Mouse (Mus musculus): ENCODE data around the gene Eng. TPM values are rescaled to one million over a fixed set of nuclear protein-coding genes. Genes with fewer than 3 reads are reported as not detected.

The Eng gene
- polyA plus RNA-seq, 1 experiment = 11.3 TPM

GRCm38 (mm10) chr2:32625873-32626694 is 20.3 kb upstream of the Eng start:
- H3K4me1 ChIP-seq (ENCODE audit: control insufficient read depth, insufficient read depth, low read length) = peaks cover 1% of the 10 kb centered on the region; the same call in 1 of the 2 replicates
- H3K4me3 ChIP-seq (replicated peaks; ENCODE audit: control insufficient read depth, low read depth, low read length) = no peak overlapping the region
- no peak for TF ChIP-seq CTCF (IDR thresholded peaks at IDR 0.05; ENCODE audit: control insufficient read depth, insufficient read depth, low read length)
- no peak for TF ChIP-seq POLR2A (IDR thresholded peaks at IDR 0.05; ENCODE audit: borderline replicate concordance, control insufficient read depth, low read depth, low read length)
- 57% methylated on average over 5 of the region's 5 CpGs for WGBS
- no peak overlapping the region for H3K27ac ChIP-seq (ENCODE audit: control insufficient read depth, insufficient read depth, low read depth, low read length, poor library complexity)

DNA sequence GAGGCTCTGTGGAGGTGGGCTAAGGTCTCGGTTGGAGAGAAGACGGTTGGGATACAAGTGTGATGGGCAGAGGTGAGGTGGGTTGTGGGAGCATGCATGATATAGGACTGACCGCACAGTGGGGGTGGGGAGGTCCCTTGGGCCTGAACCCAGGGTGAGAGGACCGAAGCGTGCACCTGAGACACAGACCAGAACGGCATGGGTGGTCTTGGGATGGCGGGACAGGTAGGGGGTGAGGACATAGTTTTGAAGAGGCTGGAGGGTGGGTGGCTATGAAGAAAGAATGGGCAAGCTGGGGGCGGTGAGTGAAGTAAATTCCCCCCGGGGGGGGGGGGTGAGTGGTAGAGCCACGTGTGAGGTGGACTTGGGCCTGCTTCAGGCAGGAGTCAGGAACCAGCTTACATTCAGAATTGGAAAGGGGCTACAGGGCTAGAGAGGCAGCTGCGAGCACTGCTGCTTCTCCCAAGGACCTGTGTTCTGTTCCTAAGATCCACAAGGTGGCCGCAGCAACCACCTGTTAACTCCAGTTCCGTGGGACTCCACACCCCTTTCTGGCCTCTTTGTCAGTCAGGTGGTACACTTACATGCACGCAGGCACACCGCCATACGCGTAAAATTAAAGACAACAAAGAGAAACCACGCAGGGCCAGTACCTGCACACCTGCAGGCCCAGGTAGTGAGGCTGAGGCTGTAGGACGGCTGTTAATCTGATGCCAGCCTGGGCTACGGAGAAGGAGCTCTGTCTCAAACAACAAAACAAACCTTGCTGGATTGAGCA is 18.9 kb upstream of the Eng start:
- TF ChIP-seq CTCF (IDR thresholded peaks at IDR 0.05; ENCODE audit: control insufficient read depth, insufficient read depth, low read length) (no peak), POLR2A (IDR thresholded peaks at IDR 0.05; ENCODE audit: borderline replicate concordance, control insufficient read depth, low read depth, low read length) (no peak)

GRCm38 (mm10) chr2:32628044-32628550 is 18.3 kb upstream of the Eng start:
- TF ChIP-seq POLR2A (IDR thresholded peaks at IDR 0.05; ENCODE audit: borderline replicate concordance, control insufficient read depth, low read depth, low read length) (no peak), CTCF (IDR thresholded peaks at IDR 0.05; ENCODE audit: control insufficient read depth, insufficient read depth, low read length) (no peak)
- 67% methylated on average over 4 of the region's 4 CpGs for WGBS
- H3K4me1 ChIP-seq (ENCODE audit: control insufficient read depth, insufficient read depth, low read length) = peaks cover 1% of the 10 kb centered on the region; the same call in 1 of the 2 replicates
- H3K4me3 ChIP-seq (replicated peaks; ENCODE audit: control insufficient read depth, low read depth, low read length) = no peak overlapping the region
- H3K27ac ChIP-seq (ENCODE audit: control insufficient read depth, insufficient read depth, low read depth, low read length, poor library complexity) = no peak overlapping the region

More for the DNA sequence above, 18.9 kb upstream of the Eng start:
- peaks cover 1% of the 10 kb centered on the region; the same call in 1 of the 2 replicates for H3K4me1 ChIP-seq (ENCODE audit: control insufficient read depth, insufficient read depth, low read length)
- WGBS = 82% methylated on average over 20 of the region's 20 CpGs
- no peak overlapping the region for H3K4me3 ChIP-seq (replicated peaks; ENCODE audit: control insufficient read depth, low read depth, low read length)
- no peak overlapping the region for H3K27ac ChIP-seq (ENCODE audit: control insufficient read depth, insufficient read depth, low read depth, low read length, poor library complexity)

DNA sequence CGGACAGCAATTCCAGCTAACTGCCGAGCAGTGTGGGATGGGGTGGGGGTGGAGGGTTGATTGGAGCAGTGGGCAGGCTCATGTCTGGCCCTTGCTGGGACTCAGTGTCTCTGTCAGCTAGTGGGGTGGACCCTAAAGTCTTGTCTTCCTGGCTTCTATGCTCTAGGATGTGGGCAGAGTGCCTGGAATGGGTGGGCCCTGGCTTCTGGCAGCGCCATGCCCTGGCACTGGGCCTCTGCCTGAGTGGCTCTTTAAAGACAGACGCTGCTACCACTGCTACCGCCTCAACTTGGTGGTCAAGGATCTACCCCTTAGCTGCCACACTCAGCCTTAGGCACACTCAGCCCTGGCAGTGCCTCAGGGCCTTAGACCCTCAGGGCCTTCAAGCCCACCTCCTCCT is 17.7 kb upstream of the Eng start:
- Histone ChIP-seq H3K4me3 (replicated peaks; ENCODE audit: control insufficient read depth, low read depth, low read length) (no peak overlapping the region), H3K4me1 (ENCODE audit: control insufficient read depth, insufficient read depth, low read length) (peaks cover 1% of the 10 kb centered on the region; the same call in 1 of the 2 replicates), H3K27ac (ENCODE audit: control insufficient read depth, insufficient read depth, low read depth, low read length, poor library complexity) (no peak overlapping the region)
- TF ChIP-seq POLR2A (IDR thresholded peaks at IDR 0.05; ENCODE audit: borderline replicate concordance, control insufficient read depth, low read depth, low read length) = peak; percentile 11; the same call in 1 of the 2 replicates
- TF ChIP-seq CTCF (IDR thresholded peaks at IDR 0.05; ENCODE audit: control insufficient read depth, insufficient read depth, low read length) = no peak
- 55% methylated on average over 5 of the region's 5 CpGs for WGBS

DNA sequence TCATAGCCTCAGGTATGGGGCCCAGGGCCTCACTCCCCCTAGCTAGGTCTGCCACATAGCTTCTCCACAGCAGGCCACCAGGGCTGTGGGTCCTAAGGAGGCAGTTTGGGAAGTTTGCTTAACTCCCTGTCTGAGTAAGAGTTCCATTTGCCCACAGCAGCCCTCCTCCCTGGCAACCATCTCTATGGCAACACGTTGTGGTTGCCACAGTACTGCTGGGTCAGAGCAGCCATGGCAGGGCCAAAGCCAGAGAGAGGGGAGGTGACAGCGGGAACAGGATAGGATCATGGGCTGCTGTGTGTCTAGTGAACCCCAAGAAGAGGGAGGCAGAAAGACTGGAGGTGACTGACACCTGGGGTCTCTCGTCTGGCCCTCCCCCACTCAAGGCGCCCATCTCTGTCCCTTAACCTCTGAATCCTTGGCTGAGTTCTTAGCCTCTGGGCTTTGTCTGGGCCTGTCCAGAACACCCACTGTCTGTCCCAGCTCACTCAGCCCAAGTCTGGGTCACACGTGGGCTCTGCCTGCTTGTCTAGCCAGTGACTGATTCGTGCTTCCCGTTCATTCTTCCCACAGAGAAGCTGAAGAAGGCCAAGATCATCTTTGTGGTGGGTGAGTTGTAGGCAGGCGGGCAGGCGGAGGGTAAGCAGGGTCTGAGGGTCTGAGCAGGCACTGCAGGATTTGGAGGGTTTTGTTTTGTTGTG is 17.0 kb upstream of the Eng start:
- H3K4me1 ChIP-seq (ENCODE audit: control insufficient read depth, insufficient read depth, low read length) = peaks cover 1% of the 10 kb centered on the region; the same call in 1 of the 2 replicates
- H3K4me3 ChIP-seq (replicated peaks; ENCODE audit: control insufficient read depth, low read depth, low read length) = no peak overlapping the region
- no peak for TF ChIP-seq POLR2A (IDR thresholded peaks at IDR 0.05; ENCODE audit: borderline replicate concordance, control insufficient read depth, low read depth, low read length)
- no peak for TF ChIP-seq CTCF (IDR thresholded peaks at IDR 0.05; ENCODE audit: control insufficient read depth, insufficient read depth, low read length)
- no peak overlapping the region for H3K27ac ChIP-seq (ENCODE audit: control insufficient read depth, insufficient read depth, low read depth, low read length, poor library complexity)
- 59% methylated on average over 9 of the region's 9 CpGs for WGBS

GRCm38 (mm10) chr2:32630036-32630435 is 16.4 kb upstream of the Eng start:
- peaks cover 1% of the 10 kb centered on the region; the same call in 1 of the 2 replicates for H3K4me1 ChIP-seq (ENCODE audit: control insufficient read depth, insufficient read depth, low read length)
- H3K27ac ChIP-seq (ENCODE audit: control insufficient read depth, insufficient read depth, low read depth, low read length, poor library complexity) = no peak overlapping the region
- H3K4me3 ChIP-seq (replicated peaks; ENCODE audit: control insufficient read depth, low read depth, low read length) = no peak overlapping the region
- 85% methylated on average over 9 of the region's 9 CpGs for WGBS
- TF ChIP-seq CTCF (IDR thresholded peaks at IDR 0.05; ENCODE audit: control insufficient read depth, insufficient read depth, low read length) (no peak), POLR2A (IDR thresholded peaks at IDR 0.05; ENCODE audit: borderline replicate concordance, control insufficient read depth, low read depth, low read length) (no peak)

- no peaks in the 10 kb centered on the region for H3K4me1 ChIP-seq (ENCODE audit: control insufficient read depth, insufficient read depth, low read length)
- TF ChIP-seq CTCF (IDR thresholded peaks at IDR 0.05; ENCODE audit: control insufficient read depth, insufficient read depth, low read length) = no peak
- no peak for TF ChIP-seq POLR2A (IDR thresholded peaks at IDR 0.05; ENCODE audit: borderline replicate concordance, control insufficient read depth, low read depth, low read length)
- H3K27ac ChIP-seq (ENCODE audit: control insufficient read depth, insufficient read depth, low read depth, low read length, poor library complexity) = no peak overlapping the region
- 84% methylated on average over 10 of the region's 10 CpGs for WGBS
- no peak overlapping the region for H3K4me3 ChIP-seq (replicated peaks; ENCODE audit: control insufficient read depth, low read depth, low read length)
Measured at GRCm38 (mm10) chr2:32631046-32631445, 15.3 kb upstream of the Eng start.
